Mouse (Mus musculus) intestine, embryonic 14.5 days (tissue): ENCODE results near the gene Ptprg. TPM values are rescaled to one million over a fixed set of nuclear protein-coding genes. Genes with fewer than 3 reads are reported as not detected.

Experiments
- ATAC-seq: fragments of 200-750 bp; cut with Nextera tagmentation; replicated peaks from 2 replicates; pipeline ENCODE4 v1.8.0; 2017; ENCODE audit warnings: low read depth, moderate number of reproducible peaks, moderate TSS enrichment, moderate library complexity; ENCODE audit not compliant: low FRiP score, low TSS enrichment
- DNase-seq: peaks from one replicate; pipeline ENCODE4 v3.0.0-alpha.2; 2018; ENCODE audit warnings: low spot score
- H3K27ac ChIP-seq: fragments of 300-500 bp; sonication (generic); 2 replicates; pipeline ENCODE4 v1.5.1; 2014; ENCODE audit warnings: low read depth, mild to moderate bottlenecking, control low read depth
- H3K27me3 ChIP-seq: fragments of 300-500 bp; sonication (generic); replicated peaks from 2 replicates; pipeline ENCODE4 v1.6.1; 2014; ENCODE audit warnings: low read length, control low read depth; ENCODE audit not compliant: control insufficient read depth, insufficient read depth
- H3K36me3 ChIP-seq: fragments of 300-500 bp; sonication (generic); 2 replicates; pipeline ENCODE4 v1.6.1; 2014; ENCODE audit warnings: low read length, control low read depth; ENCODE audit not compliant: control insufficient read depth, insufficient read depth
- H3K4me1 ChIP-seq: fragments of 300-500 bp; sonication (generic); replicated peaks from 2 replicates; pipeline ENCODE4 v1.6.1; 2014; ENCODE audit warnings: low read length, control low read depth, mixed read lengths; ENCODE audit not compliant: control insufficient read depth, insufficient read depth
- H3K4me2 ChIP-seq: fragments of 300-500 bp; sonication (generic); 2 replicates; pipeline ENCODE4 v1.6.1; 2014; ENCODE audit warnings: low read length
- H3K4me3 ChIP-seq: fragments of 300-500 bp; sonication (generic); 2 replicates; pipeline ENCODE4 v1.5.1; 2014; ENCODE audit warnings: low read depth, low read length, control low read depth, mixed read lengths
- H3K9ac ChIP-seq: fragments of 300-500 bp; sonication (generic); 2 replicates; pipeline ENCODE4 v1.6.1; 2014; ENCODE audit warnings: mild to moderate bottlenecking, low read length
- H3K9me3 ChIP-seq: fragments of 300-500 bp; sonication (generic); 2 replicates; pipeline ENCODE4 v1.6.1; 2016; ENCODE audit warnings: low read length, control low read depth; ENCODE audit not compliant: control insufficient read depth
- WGBS: fragments of 180-500 bp; shearing (Covaris S2); extraction: QIAGEN DNeasy Blood & Tissue Kit; methylation state at CpG from one replicate; pipeline ENCODE4 v1.1.7; 2014; 5-methylcytosine and 5-hydroxymethylcytosine counted together
- polyA plus RNA-seq: library from polyadenylated mRNA; unstranded; fragments of >200 nt; fragmentation: Nextera tagmentation; extraction: Ambion mirVana; gene quantifications from 2 replicates; pipeline ENCODE4 v1.2.1, GENCODE M21; 2014

The Ptprg gene
- polyA plus RNA-seq, 1 experiment from 2014 or later, result 25.1 TPM

DNA sequence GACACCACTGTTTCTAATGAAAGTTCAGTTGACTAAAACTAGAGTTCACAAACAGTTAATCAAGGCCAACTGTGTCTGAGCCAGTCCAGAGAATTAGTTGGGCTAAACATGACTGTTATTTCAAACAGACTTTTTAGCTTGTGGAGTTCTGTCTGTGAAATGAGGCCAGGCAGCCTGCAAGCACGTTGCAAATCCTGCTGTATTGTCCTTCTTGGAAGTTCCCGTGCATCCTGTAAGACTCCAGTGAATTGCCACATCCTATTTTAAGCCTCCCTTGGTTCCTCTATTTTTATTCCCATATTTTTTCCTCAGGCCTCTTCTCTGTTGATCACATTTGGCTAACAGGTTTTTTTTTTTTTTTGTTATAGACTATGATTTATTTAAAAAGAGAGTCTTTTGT is 652.8 kb downstream of the Ptprg start:
- Histone ChIP-seq H3K4me2 (no peak overlapping the region), H3K27ac (no peak overlapping the region), H3K9ac (no peak overlapping the region), H3K4me3 (no peak overlapping the region), H3K4me1 (no peaks in the 10 kb centered on the region), H3K9me3 (no peaks in the 10 kb centered on the region), H3K36me3 (no peaks in the 10 kb centered on the region; the same call in 1 of the 2 replicates), H3K27me3 (no peaks in the 10 kb centered on the region)
- ATAC-seq (no peak), DNase-seq (no peak)
- WGBS, result 51% methylated on average over 2 of the region's 2 CpGs

DNA sequence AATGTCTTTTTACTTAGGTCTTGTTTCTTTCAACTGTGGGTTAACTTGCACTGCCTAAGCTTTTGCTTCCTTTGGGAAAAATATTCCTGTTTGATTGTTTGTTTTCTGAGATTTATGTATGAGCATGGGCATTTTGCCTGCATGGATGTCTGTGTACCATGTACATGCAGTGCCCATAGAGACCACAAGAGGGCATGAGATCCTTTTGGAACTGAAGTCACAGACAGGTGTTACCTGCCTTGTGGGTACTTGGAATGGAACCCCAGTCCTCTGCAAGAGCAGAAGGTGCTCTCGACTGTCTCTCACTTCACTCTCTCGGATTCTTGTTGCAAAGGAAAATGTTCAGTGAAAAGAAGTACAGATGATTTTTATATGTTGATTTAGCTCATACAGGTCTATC is 655.2 kb downstream of the Ptprg start:
- Histone ChIP-seq H3K4me3 (no peak overlapping the region), H3K27me3 (no peaks in the 10 kb centered on the region), H3K4me2 (no peak overlapping the region), H3K4me1 (no peaks in the 10 kb centered on the region), H3K9me3 (no peaks in the 10 kb centered on the region), H3K9ac (no peak overlapping the region), H3K36me3 (no peaks in the 10 kb centered on the region; the same call in 1 of the 2 replicates), H3K27ac (no peak overlapping the region)
- 89% methylated on average over 2 of the region's 2 CpGs for WGBS
- DNase-seq, result no peak
- ATAC-seq, result no peak

DNA sequence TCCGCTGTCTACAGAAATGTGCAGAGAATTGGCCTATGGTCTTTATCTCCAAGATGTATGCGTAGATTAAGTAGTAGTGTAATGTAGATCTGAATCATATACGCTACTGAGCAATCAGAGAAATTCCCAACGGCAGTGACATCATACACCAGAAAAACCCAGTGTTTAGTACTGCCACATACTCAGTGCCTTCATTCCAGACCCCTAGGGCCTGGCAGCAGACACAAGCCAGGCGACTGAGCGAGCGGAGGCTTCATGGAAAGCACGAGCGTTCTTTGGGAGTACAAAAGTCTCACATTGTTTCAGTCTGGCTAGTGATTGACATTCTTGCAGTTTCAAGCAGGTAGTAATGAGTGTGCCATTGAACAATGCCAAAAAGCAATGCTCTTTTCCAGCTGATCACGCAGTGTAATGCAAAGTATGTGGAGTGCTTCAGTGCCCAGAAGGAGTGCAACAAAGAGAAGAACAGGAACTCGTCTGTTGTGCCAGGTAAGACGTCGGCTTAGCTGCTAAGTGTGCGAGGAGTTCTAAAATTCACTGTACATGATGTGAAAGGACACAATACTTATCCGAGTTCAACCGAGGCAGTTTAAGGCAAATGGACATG is 665.3 kb downstream of the Ptprg start:
- WGBS, result 83% methylated on average over 16 of the region's 16 CpGs
- Histone ChIP-seq H3K9ac (no peak overlapping the region), H3K9me3 (no peaks in the 10 kb centered on the region), H3K27ac (no peak overlapping the region), H3K4me3 (no peak overlapping the region), H3K4me2 (no peak overlapping the region), H3K4me1 (no peaks in the 10 kb centered on the region), H3K27me3 (no peaks in the 10 kb centered on the region), H3K36me3 (peaks cover 9% of the 10 kb centered on the region; the same call in 1 of the 2 replicates)
- ATAC-seq, result no peak; the same call in 1 of the 2 replicates
- DNase-seq, result no peak

DNA sequence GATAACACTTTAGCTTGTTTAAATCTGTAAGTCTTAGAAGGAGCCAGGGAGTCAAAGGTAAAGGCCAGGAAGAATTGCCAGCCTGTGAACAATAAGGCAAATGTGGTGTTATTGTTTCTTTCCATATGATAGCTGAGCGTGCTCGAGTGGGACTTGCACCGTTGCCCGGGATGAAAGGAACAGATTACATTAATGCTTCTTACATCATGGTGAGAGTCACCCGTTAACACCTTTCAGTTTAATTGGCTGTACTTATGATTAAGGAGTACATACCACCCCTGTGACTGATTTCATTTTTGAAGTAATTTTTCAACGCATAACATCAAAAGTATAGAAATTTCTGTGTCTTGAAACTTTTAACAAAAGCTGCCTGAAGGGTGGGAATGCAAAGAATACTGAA is 666.5 kb downstream of the Ptprg start:
- Histone ChIP-seq H3K4me1 (no peaks in the 10 kb centered on the region), H3K27me3 (no peaks in the 10 kb centered on the region), H3K9ac (no peak overlapping the region), H3K27ac (no peak overlapping the region), H3K4me2 (no peak overlapping the region), H3K9me3 (no peaks in the 10 kb centered on the region), H3K36me3 (peaks cover 9% of the 10 kb centered on the region; the same call in 1 of the 2 replicates), H3K4me3 (no peak overlapping the region)
- no peak for DNase-seq
- WGBS, result 87% methylated on average over 6 of the region's 6 CpGs
- no peak for ATAC-seq

DNA sequence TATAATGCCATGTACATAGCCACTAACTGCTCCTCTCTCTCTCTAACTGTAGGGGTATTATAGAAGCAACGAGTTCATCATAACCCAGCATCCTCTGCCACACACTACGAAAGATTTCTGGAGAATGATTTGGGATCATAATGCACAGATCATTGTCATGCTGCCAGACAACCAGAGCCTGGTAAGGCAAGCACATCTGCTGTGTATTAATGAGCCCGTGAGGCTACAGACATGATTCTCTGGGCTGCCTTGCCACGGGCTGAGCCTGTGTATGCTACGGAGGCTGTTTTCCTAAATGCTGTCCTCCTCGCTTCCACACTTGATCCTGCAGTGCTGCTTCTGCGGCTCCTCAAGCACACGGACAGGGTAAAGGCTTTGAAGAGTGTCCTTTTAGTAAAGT is 667.2 kb downstream of the Ptprg start:
- 83% methylated on average over 8 of the region's 8 CpGs for WGBS
- DNase-seq (no peak), ATAC-seq (no peak)
- H3K4me1 ChIP-seq, result no peaks in the 10 kb centered on the region
- H3K27ac ChIP-seq, result no peak overlapping the region
- no peaks in the 10 kb centered on the region for H3K27me3 ChIP-seq
- no peak overlapping the region for H3K4me2 ChIP-seq
- no peaks in the 10 kb centered on the region for H3K9me3 ChIP-seq
- H3K36me3 ChIP-seq, result peaks cover 9% of the 10 kb centered on the region; the same call in 1 of the 2 replicates
- H3K4me3 ChIP-seq, result no peak overlapping the region
- no peak overlapping the region for H3K9ac ChIP-seq

DNA sequence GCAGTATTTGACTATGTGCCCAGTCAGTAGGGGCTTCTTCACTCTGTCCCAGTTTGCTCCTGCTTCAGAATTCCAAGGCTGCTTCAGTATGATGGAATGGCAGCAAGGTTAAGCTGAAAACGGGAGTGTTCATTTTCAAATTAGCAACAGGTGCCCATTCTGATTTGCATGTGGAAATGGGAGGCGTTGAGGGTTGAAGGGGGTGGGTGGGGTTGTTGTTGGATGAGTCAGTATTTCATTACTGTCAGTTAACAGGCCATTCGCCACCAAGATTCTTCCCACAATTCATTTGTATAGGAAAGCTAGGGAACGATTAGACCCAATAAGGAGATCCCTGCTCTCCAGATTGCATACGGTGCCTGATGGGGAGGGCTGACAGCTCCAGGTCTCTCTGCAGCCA is 668.2 kb downstream of the Ptprg start:
- WGBS, result 85% methylated on average over 5 of the region's 5 CpGs
- H3K4me3 ChIP-seq, result no peak overlapping the region

DNA sequence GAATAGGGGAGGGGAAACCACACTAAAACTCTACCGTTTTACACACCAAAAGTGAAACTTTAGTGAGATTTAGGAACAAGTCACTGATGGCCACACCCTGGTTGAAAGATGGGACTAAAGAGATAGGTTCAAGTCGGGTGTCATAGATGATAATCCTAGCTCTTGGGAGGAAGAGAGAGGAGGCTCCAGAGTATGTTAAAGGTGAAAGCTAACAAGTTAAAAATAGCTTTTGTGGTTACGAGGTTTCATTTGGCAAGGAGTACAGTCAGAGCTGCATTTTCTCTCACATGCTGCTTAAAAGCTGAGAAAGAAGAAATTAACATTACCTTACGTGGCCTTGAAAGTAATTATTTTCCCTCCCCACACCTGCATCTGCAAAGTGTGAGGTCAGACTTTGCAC is 690.4 kb downstream of the Ptprg start:
- no peak overlapping the region for H3K4me3 ChIP-seq
- no peaks in the 10 kb centered on the region for H3K9me3 ChIP-seq
- ATAC-seq (no peak), DNase-seq (no peak)
- H3K27me3 ChIP-seq, result no peaks in the 10 kb centered on the region
- H3K9ac ChIP-seq, result no peak overlapping the region
- 73% methylated on average over 4 of the region's 4 CpGs for WGBS
- H3K36me3 ChIP-seq, result no peaks in the 10 kb centered on the region
- no peaks in the 10 kb centered on the region for H3K4me1 ChIP-seq
- no peak overlapping the region for H3K27ac ChIP-seq
- no peak overlapping the region for H3K4me2 ChIP-seq

More for the DNA sequence above, 668.2 kb downstream of the Ptprg start:
- ATAC-seq, result no peak
- Histone ChIP-seq H3K9ac (no peak overlapping the region), H3K36me3 (peaks cover 19% of the 10 kb centered on the region; the same call in 1 of the 2 replicates), H3K27me3 (no peaks in the 10 kb centered on the region), H3K4me2 (no peak overlapping the region), H3K9me3 (no peaks in the 10 kb centered on the region), H3K27ac (no peak overlapping the region), H3K4me1 (no peaks in the 10 kb centered on the region)
- DNase-seq, result no peak

DNA sequence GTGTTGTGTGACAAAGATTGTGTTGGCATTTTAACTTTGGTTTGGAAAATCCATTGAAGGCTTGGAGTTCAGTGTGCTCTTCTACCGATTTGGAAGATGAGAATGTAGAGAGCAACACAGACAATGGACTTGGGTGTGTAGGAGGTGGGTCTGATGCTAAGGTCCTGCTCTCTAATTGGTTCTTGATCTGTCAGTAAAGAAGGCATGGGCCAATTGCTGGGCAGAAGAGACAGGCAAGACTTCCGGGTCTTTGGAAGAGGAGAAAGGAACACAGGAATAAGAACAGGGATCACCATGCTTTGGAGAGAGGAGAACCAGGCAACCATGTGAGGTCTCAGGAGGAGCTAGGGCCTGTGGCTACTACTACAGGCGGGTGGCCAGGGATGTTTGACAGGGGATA is 722.7 kb downstream of the Ptprg start:
- Histone ChIP-seq H3K36me3 (no peaks in the 10 kb centered on the region), H3K9me3 (no peaks in the 10 kb centered on the region), H3K9ac (no peak overlapping the region), H3K4me2 (no peak overlapping the region), H3K27ac (no peak overlapping the region), H3K27me3 (0 out of 2 replicates have a peak, but pooled peaks cover 2% of the 10 kb centered on the region), H3K4me1 (no peaks in the 10 kb centered on the region), H3K4me3 (no peak overlapping the region)
- no peak for ATAC-seq
- DNase-seq, result no peak
- WGBS, result 59% methylated on average over 3 of the region's 3 CpGs

DNA sequence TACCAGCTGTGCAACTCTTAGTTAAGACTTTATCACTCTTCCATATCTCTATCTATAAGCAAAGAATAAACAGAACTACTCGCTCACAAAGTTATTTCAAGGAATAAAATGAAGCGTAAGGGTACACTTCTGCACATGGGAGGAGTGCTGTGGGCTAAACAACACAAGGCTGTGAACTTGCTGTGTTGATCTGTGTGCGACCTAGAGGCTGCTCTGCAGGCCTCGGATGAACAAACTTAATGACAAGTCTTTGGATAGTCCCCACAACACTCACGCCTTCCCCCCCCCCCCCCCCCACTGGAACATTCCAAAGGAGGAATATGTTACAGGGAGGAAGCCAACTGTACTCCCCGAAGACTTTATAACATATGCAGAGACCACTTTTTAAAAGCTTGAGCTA is 730.3 kb downstream of the Ptprg start, which contains the start of gene Gm49355:
Gene Gm49355 (plus strand): TSS at position 336 of the 400 bp plus-strand sequence.
- H3K4me2 ChIP-seq, result peak within 1 kb of the TSS; percentile 79
- peak within 1 kb of the TSS; percentile 76 for H3K9ac ChIP-seq
- H3K36me3 ChIP-seq, result peaks cover 5% of the 10 kb centered on the region; the same call in 1 of the 2 replicates
- peak within 1 kb of the TSS; percentile 63 for H3K4me3 ChIP-seq
- peak within 1 kb of the TSS; percentile 91 for H3K27ac ChIP-seq
- H3K9me3 ChIP-seq, result no peaks in the 10 kb centered on the region
- ATAC-seq (0 out of 2 replicates have a peak, but pooled peaks have one; percentile 3), DNase-seq (no peak)
- 0 out of 2 replicates have a peak, but pooled peaks cover 2% of the 10 kb centered on the region for H3K27me3 ChIP-seq
- 73% methylated on average over 6 of the region's 6 CpGs for WGBS
- no peaks in the 10 kb centered on the region for H3K4me1 ChIP-seq
